Comparison of ENCODE assay signal across 1 mouse cellular context in the genomic region with DNA sequence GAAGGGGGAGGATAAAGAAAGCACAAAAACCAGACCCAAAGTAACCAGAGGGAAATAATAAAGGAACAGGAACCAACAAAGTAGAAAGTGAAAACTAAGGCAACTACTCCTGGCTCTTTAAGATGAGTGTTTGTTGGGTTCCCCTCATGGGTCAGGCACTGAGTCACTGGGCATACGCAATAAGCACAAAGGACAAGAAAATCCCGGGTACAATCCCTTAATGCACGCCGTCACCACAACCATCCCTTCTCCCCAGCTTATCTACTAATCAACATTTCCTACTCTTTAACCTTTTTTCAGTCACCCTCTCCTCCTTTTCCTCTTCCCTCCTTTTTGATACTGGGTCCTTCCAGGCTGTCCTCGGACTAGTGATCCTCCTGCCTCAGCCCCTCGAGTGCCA.
TF ChIP-seq lines count a peak whose summit lies in the region.

No protein-coding gene starts in this region.

TF ChIP-seq in MEL, 35 proteins besides CTCF, POLR2A, EP300 and RAD21:
- TF ChIP-seq MAX (IDR thresholded peaks at IDR 0.05; ENCODE audit: low read length) (no peak), MAFK (IDR thresholded peaks at IDR 0.05; ENCODE audit: borderline replicate concordance, low read depth, low read length) (no peak), KAT2A (conservative IDR thresholded peaks at IDR 0.05; ENCODE audit: low read depth, low read length) (no peak), MEF2A (IDR thresholded peaks at IDR 0.05; ENCODE audit: extremely low read depth, insufficient replicate concordance, low read depth, low read length, poor library complexity, severe bottlenecking) (no peak), UBTF (IDR thresholded peaks at IDR 0.05; ENCODE audit: borderline replicate concordance, insufficient read depth, low read depth, low read length) (no peak), USF1 (IDR thresholded peaks at IDR 0.05; ENCODE audit: low read depth, low read length) (no peak), NRF1 (IDR thresholded peaks at IDR 0.05; ENCODE audit: insufficient read depth, low read depth, low read length, poor library complexity, severe bottlenecking) (no peak), CHD1 (IDR thresholded peaks at IDR 0.05; ENCODE audit: low read depth, low read length) (no peak), TCF12 (IDR thresholded peaks at IDR 0.05; ENCODE audit: low read depth, low read length) (no peak), E2F4 (IDR thresholded peaks at IDR 0.05; ENCODE audit: borderline replicate concordance, low read depth, low read length) (no peak), HCFC1 (IDR thresholded peaks at IDR 0.05; ENCODE audit: low read depth, low read length) (no peak), BHLHE40 (IDR thresholded peaks at IDR 0.05; ENCODE audit: borderline replicate concordance, low read depth, low read length) (no peak), ELF1 (IDR thresholded peaks at IDR 0.05; ENCODE audit: low read depth, low read length) (no peak), SIN3A (IDR thresholded peaks at IDR 0.05; ENCODE audit: low read length) (no peak)
